Mouse (Mus musculus): Measurements from ENCODE around the gene Gca. TPM values are rescaled to one million over a fixed set of nuclear protein-coding genes. Genes with fewer than 3 reads are reported as not detected.
A peak's percentile ranks its signal among the peaks of the same experiment; 100 is the strongest.

Gene Gca
- 4.9 and 5.9 TPM in 2 replicates for polyA plus RNA-seq (2015; fragmentation: Nextera tagmentation; extraction: Ambion mirVana)

GRCm38 (mm10) chr2:62664135-62664670, at the start of gene Gca:
Gca (plus strand) TSS chr2:62664285.
- Histone ChIP-seq H3K27me3 (replicated peaks; ENCODE audit: insufficient read depth, low read length) (no peaks in the 10 kb centered on the region), H3K9me3 (ENCODE audit: low read length) (no peaks in the 10 kb centered on the region), H3K4me1 (ENCODE audit: insufficient read depth, low read depth, low read length) (no peaks in the 10 kb centered on the region), H3K9ac (replicated peaks; ENCODE audit: low read depth) (peak within 1 kb of the TSS; percentile 44; the same call in 1 of the 2 replicates), H3K4me3 (ENCODE audit: low read depth, low read length) (peak within 1 kb of the TSS; percentile 64), H3K27ac (ENCODE audit: low read length) (peak within 1 kb of the TSS; percentile 87), H3K36me3 (ENCODE audit: insufficient read depth, low read length) (no peaks in the 10 kb centered on the region), H3K4me2 (replicated peaks; ENCODE audit: low read depth, low read length) (peak within 1 kb of the TSS; percentile 72)
- under 1% methylated on average over 43 of the region's 43 CpGs for WGBS
- DNase-seq (ENCODE audit: low spot score) (peak; percentile 94), ATAC-seq (peak; percentile 99)
- no peak for TF ChIP-seq EP300 (IDR thresholded peaks at IDR 0.05)
- no peak for TF ChIP-seq CTCF (IDR thresholded peaks at IDR 0.05)

DNA sequence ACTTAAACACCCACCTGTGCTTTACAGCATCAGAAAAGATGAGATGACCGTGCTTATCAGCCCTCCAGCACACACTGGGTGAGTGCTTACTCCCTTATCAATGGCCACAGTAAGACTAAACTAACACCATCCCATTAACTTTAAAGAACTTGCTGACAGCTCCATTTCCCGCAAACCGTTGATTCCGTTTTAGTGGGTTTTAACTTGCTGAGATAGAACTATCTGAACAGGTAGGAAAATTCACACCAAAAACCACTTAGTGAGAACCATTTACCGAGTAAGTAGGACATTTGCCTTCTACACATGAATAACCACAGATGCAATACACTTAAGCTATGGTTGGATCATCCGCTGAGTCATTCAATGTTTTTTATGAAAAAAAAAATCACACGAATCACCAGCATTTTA, 45.1 kb upstream of the Gca start:
- DNase-seq (ENCODE audit: low spot score) (no peak), ATAC-seq (no peak)
- no peak overlapping the region for H3K27ac ChIP-seq (ENCODE audit: low read length)
- H3K4me2 ChIP-seq (replicated peaks; ENCODE audit: low read depth, low read length) = no peak overlapping the region
- 45% methylated on average over 7 of the region's 7 CpGs for WGBS
- no peaks in the 10 kb centered on the region for H3K27me3 ChIP-seq (replicated peaks; ENCODE audit: insufficient read depth, low read length)
- TF ChIP-seq EP300 (IDR thresholded peaks at IDR 0.05) (no peak), CTCF (IDR thresholded peaks at IDR 0.05) (no peak)
- 0 out of 2 replicates have a peak, but pooled peaks cover 6% of the 10 kb centered on the region for H3K36me3 ChIP-seq (ENCODE audit: insufficient read depth, low read length)
- no peaks in the 10 kb centered on the region for H3K4me1 ChIP-seq (ENCODE audit: insufficient read depth, low read depth, low read length)
- no peak overlapping the region for H3K4me3 ChIP-seq (ENCODE audit: low read depth, low read length)
- H3K9me3 ChIP-seq (ENCODE audit: low read length) = no peaks in the 10 kb centered on the region
- H3K9ac ChIP-seq (replicated peaks; ENCODE audit: low read depth) = no peak overlapping the region

DNA sequence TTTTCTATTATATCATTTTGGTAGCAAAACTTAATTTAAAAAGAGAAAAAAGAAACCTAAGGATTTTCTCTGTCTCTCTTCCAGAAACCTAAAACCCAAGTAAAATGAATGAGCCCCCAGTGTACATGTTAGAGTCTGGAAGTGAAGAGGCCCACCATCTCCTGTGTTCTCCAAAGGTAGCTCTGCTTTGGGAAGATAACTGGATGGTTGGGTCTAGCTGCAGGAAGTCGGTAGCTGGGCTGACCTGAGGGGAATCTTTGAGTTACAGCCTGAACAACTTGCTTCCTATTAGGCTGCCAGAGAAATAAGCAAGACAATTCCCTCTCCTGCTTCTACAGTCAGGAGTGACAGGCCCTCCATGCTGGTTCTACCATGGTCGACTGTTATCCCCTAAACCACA, 44.4 kb upstream of the Gca start:
- Histone ChIP-seq H3K36me3 (ENCODE audit: insufficient read depth, low read length) (0 out of 2 replicates have a peak, but pooled peaks cover 2% of the 10 kb centered on the region), H3K4me2 (replicated peaks; ENCODE audit: low read depth, low read length) (no peak overlapping the region), H3K27ac (ENCODE audit: low read length) (no peak overlapping the region), H3K27me3 (replicated peaks; ENCODE audit: insufficient read depth, low read length) (no peaks in the 10 kb centered on the region), H3K9ac (replicated peaks; ENCODE audit: low read depth) (no peak overlapping the region), H3K4me1 (ENCODE audit: insufficient read depth, low read depth, low read length) (no peaks in the 10 kb centered on the region), H3K9me3 (ENCODE audit: low read length) (no peaks in the 10 kb centered on the region), H3K4me3 (ENCODE audit: low read depth, low read length) (no peak overlapping the region)
- WGBS = 44% methylated on average over 2 of the region's 2 CpGs
- no peak for ATAC-seq
- TF ChIP-seq EP300 (IDR thresholded peaks at IDR 0.05) = no peak
- TF ChIP-seq CTCF (IDR thresholded peaks at IDR 0.05) = no peak
- no peak for DNase-seq (ENCODE audit: low spot score)

- H3K27me3 ChIP-seq (replicated peaks; ENCODE audit: insufficient read depth, low read length) = no peaks in the 10 kb centered on the region
- peak; percentile 18 for DNase-seq (ENCODE audit: low spot score)
- no peaks in the 10 kb centered on the region for H3K4me1 ChIP-seq (ENCODE audit: insufficient read depth, low read depth, low read length)
Measured at GRCm38 (mm10) chr2:62623024-62623441, 41.1 kb upstream of the Gca start.

GRCm38 (mm10) chr2:62627728-62628127, 36.4 kb upstream of the Gca start:
- no peaks in the 10 kb centered on the region for H3K27me3 ChIP-seq (replicated peaks; ENCODE audit: insufficient read depth, low read length)
- no peak overlapping the region for H3K4me3 ChIP-seq (ENCODE audit: low read depth, low read length)
- peak; percentile 37 for DNase-seq (ENCODE audit: low spot score)
- no peaks in the 10 kb centered on the region for H3K9me3 ChIP-seq (ENCODE audit: low read length)
- no peak for ATAC-seq
- H3K9ac ChIP-seq (replicated peaks; ENCODE audit: low read depth) = no peak overlapping the region
- 8% methylated on average over 5 of the region's 5 CpGs for WGBS
- H3K4me2 ChIP-seq (replicated peaks; ENCODE audit: low read depth, low read length) = no peak overlapping the region
- H3K27ac ChIP-seq (ENCODE audit: low read length) = no peak overlapping the region
- H3K4me1 ChIP-seq (ENCODE audit: insufficient read depth, low read depth, low read length) = no peaks in the 10 kb centered on the region
- TF ChIP-seq EP300 (IDR thresholded peaks at IDR 0.05) (no peak), CTCF (IDR thresholded peaks at IDR 0.05) (peak; percentile 63)
- no peaks in the 10 kb centered on the region for H3K36me3 ChIP-seq (ENCODE audit: insufficient read depth, low read length)

More at GRCm38 (mm10) chr2:62623024-62623441, 41.1 kb upstream of the Gca start:
- Histone ChIP-seq H3K9me3 (ENCODE audit: low read length) (no peaks in the 10 kb centered on the region), H3K4me3 (ENCODE audit: low read depth, low read length) (no peak overlapping the region), H3K36me3 (ENCODE audit: insufficient read depth, low read length) (0 out of 2 replicates have a peak, but pooled peaks cover 2% of the 10 kb centered on the region), H3K4me2 (replicated peaks; ENCODE audit: low read depth, low read length) (no peak overlapping the region), H3K9ac (replicated peaks; ENCODE audit: low read depth) (no peak overlapping the region), H3K27ac (ENCODE audit: low read length) (no peak overlapping the region)
- WGBS = 59% methylated on average over 8 of the region's 8 CpGs
- TF ChIP-seq CTCF (IDR thresholded peaks at IDR 0.05) (no peak), EP300 (IDR thresholded peaks at IDR 0.05) (no peak)
- ATAC-seq = no peak

- Histone ChIP-seq H3K27me3 (replicated peaks; ENCODE audit: insufficient read depth, low read length) (no peaks in the 10 kb centered on the region), H3K36me3 (ENCODE audit: insufficient read depth, low read length) (no peaks in the 10 kb centered on the region), H3K27ac (ENCODE audit: low read length) (no peak overlapping the region), H3K9me3 (ENCODE audit: low read length) (no peaks in the 10 kb centered on the region), H3K4me1 (ENCODE audit: insufficient read depth, low read depth, low read length) (no peaks in the 10 kb centered on the region), H3K4me3 (ENCODE audit: low read depth, low read length) (no peak overlapping the region), H3K9ac (replicated peaks; ENCODE audit: low read depth) (no peak overlapping the region), H3K4me2 (replicated peaks; ENCODE audit: low read depth, low read length) (no peak overlapping the region)
- DNase-seq (ENCODE audit: low spot score) (no peak), ATAC-seq (no peak)
- no peak for TF ChIP-seq EP300 (IDR thresholded peaks at IDR 0.05)
- no peak for TF ChIP-seq CTCF (IDR thresholded peaks at IDR 0.05)
- WGBS = 77% methylated on average over 5 of the region's 5 CpGs
Measured at GRCm38 (mm10) chr2:62628356-62628755, 35.7 kb upstream of the Gca start.
